Mouse (Mus musculus): ENCODE measurements at regions not wholly inside any gene's neighbourhood (a gene's known extent, or its start where the extent isn't known, plus 50 kb on each side); places are given as distances from the start of the nearest gene placed in this dataset.

- Histone ChIP-seq H3K4me1 (ENCODE audit: control insufficient read depth, insufficient read depth, low read length) (no peaks in the 10 kb centered on the region), H3K4me3 (ENCODE audit: insufficient read depth, low read depth, low read length) (no peak overlapping the region), H3K27me3 (replicated peaks; ENCODE audit: control insufficient read depth, insufficient read depth, low read length) (no peaks in the 10 kb centered on the region), H3K36me3 (ENCODE audit: control insufficient read depth, insufficient read depth, low read length) (no peaks in the 10 kb centered on the region), H3K27ac (ENCODE audit: insufficient read depth, low read depth, low read length) (no peak overlapping the region)
- 73% methylated on average over 5 of the region's 5 CpGs for WGBS
- DNase-seq = no peak
- TF ChIP-seq CTCF (conservative IDR thresholded peaks at IDR 0.05; ENCODE audit: insufficient read depth, insufficient read length, low read depth, low read length) = no peak
- no peak for TF ChIP-seq POLR2A (IDR thresholded peaks at IDR 0.05; ENCODE audit: low read depth, low read length)
Observed at GRCm38 (mm10) chr3:137190489-137190888, 150.4 kb upstream of the Emcn start.

- no peaks in the 10 kb centered on the region for H3K36me3 ChIP-seq (ENCODE audit: control insufficient read depth, insufficient read depth, low read length)
- TF ChIP-seq POLR2A (IDR thresholded peaks at IDR 0.05; ENCODE audit: low read depth, low read length) (no peak), CTCF (conservative IDR thresholded peaks at IDR 0.05; ENCODE audit: insufficient read depth, insufficient read length, low read depth, low read length) (no peak)
- no peak overlapping the region for H3K4me3 ChIP-seq (ENCODE audit: insufficient read depth, low read depth, low read length)
- no peak overlapping the region for H3K27ac ChIP-seq (ENCODE audit: insufficient read depth, low read depth, low read length)
- DNase-seq = no peak
- H3K27me3 ChIP-seq (replicated peaks; ENCODE audit: control insufficient read depth, insufficient read depth, low read length) = no peaks in the 10 kb centered on the region
- H3K4me1 ChIP-seq (ENCODE audit: control insufficient read depth, insufficient read depth, low read length) = no peaks in the 10 kb centered on the region
- 91% methylated on average over 4 of the region's 4 CpGs for WGBS
Observed at GRCm38 (mm10) chr3:137191009-137191408, 149.9 kb upstream of the Emcn start.

GRCm38 (mm10) chr3:137193873-137194272 lies 147.0 kb upstream of the Emcn start:
- Histone ChIP-seq H3K4me1 (ENCODE audit: control insufficient read depth, insufficient read depth, low read length) (no peaks in the 10 kb centered on the region), H3K27ac (ENCODE audit: insufficient read depth, low read depth, low read length) (no peak overlapping the region), H3K4me3 (ENCODE audit: insufficient read depth, low read depth, low read length) (no peak overlapping the region), H3K27me3 (replicated peaks; ENCODE audit: control insufficient read depth, insufficient read depth, low read length) (no peaks in the 10 kb centered on the region), H3K36me3 (ENCODE audit: control insufficient read depth, insufficient read depth, low read length) (no peaks in the 10 kb centered on the region)
- 64% methylated on average over 1 of the region's 1 CpGs for WGBS
- DNase-seq = no peak
- TF ChIP-seq CTCF (conservative IDR thresholded peaks at IDR 0.05; ENCODE audit: insufficient read depth, insufficient read length, low read depth, low read length) (no peak), POLR2A (IDR thresholded peaks at IDR 0.05; ENCODE audit: low read depth, low read length) (no peak)

DNA sequence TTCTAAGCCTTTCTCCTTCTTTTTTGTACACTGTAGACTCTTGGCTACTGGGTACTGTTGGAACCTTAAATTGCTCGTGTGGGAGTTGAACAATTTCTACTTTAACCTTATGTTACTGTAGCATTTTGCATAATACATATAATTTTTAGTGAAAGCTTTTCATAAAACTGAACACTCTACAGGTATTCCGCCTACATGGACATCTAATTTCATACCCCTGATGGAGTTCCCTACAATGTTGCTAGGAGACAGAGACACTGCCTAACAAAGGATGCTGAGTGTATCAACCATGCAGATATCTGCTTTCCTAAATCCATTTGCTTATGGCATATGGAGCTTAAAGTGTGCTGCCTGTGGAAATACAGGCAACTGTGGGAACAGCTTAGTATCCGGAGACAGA lies 129.2 kb upstream of the Emcn start:
- WGBS = 84% methylated on average over 3 of the region's 3 CpGs
- H3K36me3 ChIP-seq (ENCODE audit: control insufficient read depth, insufficient read depth, low read length) = no peaks in the 10 kb centered on the region
- no peak overlapping the region for H3K4me3 ChIP-seq (ENCODE audit: insufficient read depth, low read depth, low read length)
- H3K4me1 ChIP-seq (ENCODE audit: control insufficient read depth, insufficient read depth, low read length) = no peaks in the 10 kb centered on the region
- no peak for TF ChIP-seq CTCF (conservative IDR thresholded peaks at IDR 0.05; ENCODE audit: insufficient read depth, insufficient read length, low read depth, low read length)
- no peak for TF ChIP-seq POLR2A (IDR thresholded peaks at IDR 0.05; ENCODE audit: low read depth, low read length)
- no peaks in the 10 kb centered on the region for H3K27me3 ChIP-seq (replicated peaks; ENCODE audit: control insufficient read depth, insufficient read depth, low read length)
- no peak overlapping the region for H3K27ac ChIP-seq (ENCODE audit: insufficient read depth, low read depth, low read length)
- DNase-seq = no peak

DNA sequence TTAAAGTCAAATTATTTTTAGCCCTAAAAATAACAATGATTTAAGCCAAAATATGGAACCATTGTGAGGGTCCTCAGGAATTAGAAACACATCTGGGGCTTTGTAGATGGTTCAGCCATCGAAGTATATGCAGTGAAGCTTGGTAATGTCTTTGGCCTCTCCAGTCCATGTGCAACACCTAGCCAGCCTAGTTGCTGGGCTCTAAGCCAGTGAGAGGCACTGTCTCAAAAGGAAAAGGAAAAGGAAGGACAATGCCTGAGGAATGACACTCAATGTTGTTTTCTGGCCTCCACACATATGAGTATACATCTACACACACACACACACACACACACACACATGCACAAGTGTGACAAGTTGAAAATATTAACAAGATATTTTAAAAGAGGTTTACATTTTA lies 124.8 kb upstream of the Emcn start:
- H3K36me3 ChIP-seq (ENCODE audit: control insufficient read depth, insufficient read depth, low read length) = no peaks in the 10 kb centered on the region
- TF ChIP-seq CTCF (conservative IDR thresholded peaks at IDR 0.05; ENCODE audit: insufficient read depth, insufficient read length, low read depth, low read length) (no peak), POLR2A (IDR thresholded peaks at IDR 0.05; ENCODE audit: low read depth, low read length) (no peak)
- peak; percentile 44 for DNase-seq
- no peak overlapping the region for H3K27ac ChIP-seq (ENCODE audit: insufficient read depth, low read depth, low read length)
- H3K27me3 ChIP-seq (replicated peaks; ENCODE audit: control insufficient read depth, insufficient read depth, low read length) = no peaks in the 10 kb centered on the region
- 82% methylated on average over 1 of the region's 1 CpGs for WGBS
- no peak overlapping the region for H3K4me3 ChIP-seq (ENCODE audit: insufficient read depth, low read depth, low read length)
- H3K4me1 ChIP-seq (ENCODE audit: control insufficient read depth, insufficient read depth, low read length) = no peaks in the 10 kb centered on the region

DNA sequence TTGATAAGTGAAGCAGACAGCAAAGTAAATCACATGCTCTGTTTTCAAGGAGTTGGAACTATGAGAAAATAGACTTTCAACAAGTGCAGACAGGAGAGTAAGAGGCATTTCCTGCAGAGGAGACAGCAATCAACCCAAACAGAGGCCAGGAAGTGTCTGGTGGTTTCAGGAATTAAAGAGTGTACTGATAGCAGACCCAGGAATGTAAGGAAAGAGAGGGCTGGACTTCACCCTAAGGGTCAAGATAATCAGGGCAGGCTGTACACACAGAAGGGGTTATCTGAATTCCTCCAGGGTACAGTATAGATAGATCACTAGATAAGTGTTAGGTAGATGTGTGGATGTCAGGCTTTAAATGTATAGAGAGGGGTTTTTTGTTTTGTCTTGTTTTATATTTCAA lies 123.6 kb upstream of the Emcn start:
- TF ChIP-seq POLR2A (IDR thresholded peaks at IDR 0.05; ENCODE audit: low read depth, low read length) (no peak), CTCF (conservative IDR thresholded peaks at IDR 0.05; ENCODE audit: insufficient read depth, insufficient read length, low read depth, low read length) (no peak)
- H3K27ac ChIP-seq (ENCODE audit: insufficient read depth, low read depth, low read length) = no peak overlapping the region
- no peaks in the 10 kb centered on the region for H3K36me3 ChIP-seq (ENCODE audit: control insufficient read depth, insufficient read depth, low read length)
- H3K4me1 ChIP-seq (ENCODE audit: control insufficient read depth, insufficient read depth, low read length) = no peaks in the 10 kb centered on the region
- no peak overlapping the region for H3K4me3 ChIP-seq (ENCODE audit: insufficient read depth, low read depth, low read length)
- peak; percentile 19 for DNase-seq
- H3K27me3 ChIP-seq (replicated peaks; ENCODE audit: control insufficient read depth, insufficient read depth, low read length) = no peaks in the 10 kb centered on the region

- no peak for DNase-seq
- no peak for TF ChIP-seq CTCF (conservative IDR thresholded peaks at IDR 0.05; ENCODE audit: insufficient read depth, insufficient read length, low read depth, low read length)
- TF ChIP-seq POLR2A (IDR thresholded peaks at IDR 0.05; ENCODE audit: low read depth, low read length) = no peak
- 96% methylated on average over 5 of the region's 5 CpGs for WGBS
- no peak overlapping the region for H3K27ac ChIP-seq (ENCODE audit: insufficient read depth, low read depth, low read length)
- no peaks in the 10 kb centered on the region for H3K27me3 ChIP-seq (replicated peaks; ENCODE audit: control insufficient read depth, insufficient read depth, low read length)
- no peaks in the 10 kb centered on the region for H3K36me3 ChIP-seq (ENCODE audit: control insufficient read depth, insufficient read depth, low read length)
- H3K4me3 ChIP-seq (ENCODE audit: insufficient read depth, low read depth, low read length) = no peak overlapping the region
- H3K4me1 ChIP-seq (ENCODE audit: control insufficient read depth, insufficient read depth, low read length) = no peaks in the 10 kb centered on the region
Observed at GRCm38 (mm10) chr3:137217926-137218325, 122.9 kb upstream of the Emcn start.

- no peaks in the 10 kb centered on the region for H3K36me3 ChIP-seq (ENCODE audit: control insufficient read depth, insufficient read depth, low read length)
- H3K4me1 ChIP-seq (ENCODE audit: control insufficient read depth, insufficient read depth, low read length) = no peaks in the 10 kb centered on the region
- no peaks in the 10 kb centered on the region for H3K27me3 ChIP-seq (replicated peaks; ENCODE audit: control insufficient read depth, insufficient read depth, low read length)
- H3K27ac ChIP-seq (ENCODE audit: insufficient read depth, low read depth, low read length) = no peak overlapping the region
- no peak for TF ChIP-seq POLR2A (IDR thresholded peaks at IDR 0.05; ENCODE audit: low read depth, low read length)
- no peak for TF ChIP-seq CTCF (conservative IDR thresholded peaks at IDR 0.05; ENCODE audit: insufficient read depth, insufficient read length, low read depth, low read length)
- peak; percentile 74 for DNase-seq
- no peak overlapping the region for H3K4me3 ChIP-seq (ENCODE audit: insufficient read depth, low read depth, low read length)
- 69% methylated on average over 1 of the region's 1 CpGs for WGBS
Observed at GRCm38 (mm10) chr3:137226151-137226550, 114.7 kb upstream of the Emcn start.

All from kidney, adult 2 months (tissue).